Mouse (Mus musculus): Measurements from ENCODE around the gene Aunip.

- TF ChIP-seq EP300 (IDR thresholded peaks at IDR 0.05; ENCODE audit: low read depth) (no peak), CTCF (IDR thresholded peaks at IDR 0.05; ENCODE audit: low read depth) (no peak)
Observed at GRCm38 (mm10) chr4:134476899-134477298, 33.9 kb upstream of the Aunip start.
